Mouse (Mus musculus): ENCODE data around the gene Rngtt. TPM values are rescaled to one million over a fixed set of nuclear protein-coding genes. Genes with fewer than 3 reads are reported as not detected.
A peak's percentile ranks its signal among the peaks of the same experiment; 100 is the strongest.
"Not testable (repeated sequence)": the region's sequence is repeated elsewhere in the genome, so short reads cannot be mapped to it uniquely, and the experiment has no call there.

Gene Rngtt
- polyA plus RNA-seq, 1 experiment = 6.3 TPM

DNA sequence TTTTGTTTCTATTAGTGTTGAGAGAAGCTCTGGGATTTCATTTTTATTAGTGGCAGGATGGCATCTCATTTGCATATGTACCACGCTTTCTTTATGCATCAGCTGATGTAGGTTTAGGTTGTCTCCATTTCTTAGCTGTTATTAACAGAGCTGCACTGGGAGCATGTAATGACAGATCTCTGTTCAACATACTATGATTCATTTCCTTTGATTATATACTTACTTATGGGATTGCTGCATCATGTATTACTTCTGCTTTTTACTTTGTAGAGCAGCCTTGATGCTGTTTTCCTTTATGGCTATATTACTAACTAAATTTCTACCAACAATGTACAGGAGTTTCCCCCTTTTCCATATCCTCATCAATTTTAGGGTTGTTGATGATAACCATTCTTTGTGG, 109.5 kb downstream of the Rngtt start:
- no peaks in the 10 kb centered on the region for H3K27me3 ChIP-seq (replicated peaks)
- H3K4me3 ChIP-seq (replicated peaks) = no peak overlapping the region
- TF ChIP-seq GATA1 (IDR thresholded peaks at IDR 0.05; ENCODE audit: borderline replicate concordance, low read length) = no peak
- TF ChIP-seq FLI1 (IDR thresholded peaks at IDR 0.05; ENCODE audit: low read length) = no peak
- H3K9me3 ChIP-seq = no peaks in the 10 kb centered on the region
- peaks cover 21% of the 10 kb centered on the region for H3K4me1 ChIP-seq
- peaks cover 35% of the 10 kb centered on the region for H3K36me3 ChIP-seq (replicated peaks; ENCODE audit: low read length)

DNA sequence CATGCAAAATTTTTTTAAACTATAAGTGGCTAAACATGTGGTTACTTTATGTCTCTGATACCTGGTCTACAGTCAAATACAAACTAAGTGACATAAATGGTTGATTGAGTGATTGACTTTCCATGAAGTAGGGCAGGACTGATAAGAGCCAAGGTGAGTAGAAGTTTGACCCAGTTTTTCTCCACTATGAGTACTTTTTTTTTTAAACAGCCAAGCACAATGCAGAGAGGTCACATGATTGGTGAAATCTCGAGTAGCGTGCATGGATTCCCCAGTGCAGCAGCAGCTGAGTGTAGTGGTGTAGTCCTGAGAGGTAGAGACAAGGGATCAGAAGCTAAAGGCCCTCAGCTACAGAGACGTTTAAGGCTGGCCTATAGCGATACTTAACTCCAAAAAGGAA, 118.7 kb downstream of the Rngtt start:
- TF ChIP-seq GATA1 (IDR thresholded peaks at IDR 0.05; ENCODE audit: borderline replicate concordance, low read length) = no peak
- Histone ChIP-seq H3K27me3 (replicated peaks) (no peaks in the 10 kb centered on the region), H3K4me3 (replicated peaks) (no peak overlapping the region), H3K4me1 (peaks cover 13% of the 10 kb centered on the region), H3K36me3 (replicated peaks; ENCODE audit: low read length) (peaks cover 37% of the 10 kb centered on the region), H3K9me3 (no peaks in the 10 kb centered on the region)

DNA sequence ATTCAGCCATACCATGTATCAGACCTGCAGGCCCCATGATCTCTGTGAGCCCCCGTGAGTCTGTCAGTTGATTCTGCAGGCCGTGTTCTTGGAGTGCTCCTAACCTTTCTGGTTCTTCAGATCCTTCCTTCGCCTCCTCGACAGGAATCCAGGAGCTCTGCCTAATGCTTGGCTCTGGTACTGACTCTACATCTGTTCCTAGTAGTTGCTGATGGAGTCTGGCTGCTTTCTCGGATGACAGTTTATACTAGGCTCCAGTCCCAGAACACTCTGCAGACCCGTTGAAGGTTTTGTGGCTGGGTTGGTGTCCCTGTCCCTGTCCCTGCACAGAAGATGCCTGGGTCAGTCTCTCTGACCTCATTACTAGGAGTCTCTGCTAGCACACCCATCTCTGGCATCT, 131.8 kb downstream of the Rngtt start:
- no peaks in the 10 kb centered on the region for H3K27me3 ChIP-seq (replicated peaks)
- H3K36me3 ChIP-seq (replicated peaks; ENCODE audit: low read length) = peaks cover 33% of the 10 kb centered on the region
- H3K9me3 ChIP-seq = no peaks in the 10 kb centered on the region
- TF ChIP-seq FLI1 (IDR thresholded peaks at IDR 0.05; ENCODE audit: low read length) = no peak
- H3K4me1 ChIP-seq = peaks cover 39% of the 10 kb centered on the region
- H3K4me3 ChIP-seq (replicated peaks) = no peak overlapping the region

DNA sequence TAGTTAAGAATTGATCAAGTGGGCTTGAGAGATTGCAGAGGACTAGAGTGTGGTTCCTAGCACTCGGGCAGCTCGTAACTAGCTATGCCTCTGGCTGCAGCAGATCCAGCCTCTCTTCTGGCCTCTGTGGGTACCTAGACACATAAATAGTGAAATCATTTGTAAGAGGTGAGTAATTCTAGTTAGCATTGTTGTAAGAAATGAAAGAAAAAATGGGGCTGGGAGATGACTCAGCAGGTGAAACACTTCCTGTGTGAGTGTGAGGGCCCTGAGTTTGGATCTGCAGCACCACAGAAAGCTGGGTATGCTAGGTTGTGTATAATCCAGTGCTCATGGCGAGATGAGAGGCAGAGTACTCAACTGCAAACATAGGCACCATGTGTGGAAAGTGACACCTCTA, 136.2 kb downstream of the Rngtt start:
- H3K4me3 ChIP-seq (replicated peaks) = peak overlapping the region; percentile 83
- TF ChIP-seq GATA1 (IDR thresholded peaks at IDR 0.05; ENCODE audit: borderline replicate concordance, low read length) (no peak), FLI1 (IDR thresholded peaks at IDR 0.05; ENCODE audit: low read length) (no peak)

DNA sequence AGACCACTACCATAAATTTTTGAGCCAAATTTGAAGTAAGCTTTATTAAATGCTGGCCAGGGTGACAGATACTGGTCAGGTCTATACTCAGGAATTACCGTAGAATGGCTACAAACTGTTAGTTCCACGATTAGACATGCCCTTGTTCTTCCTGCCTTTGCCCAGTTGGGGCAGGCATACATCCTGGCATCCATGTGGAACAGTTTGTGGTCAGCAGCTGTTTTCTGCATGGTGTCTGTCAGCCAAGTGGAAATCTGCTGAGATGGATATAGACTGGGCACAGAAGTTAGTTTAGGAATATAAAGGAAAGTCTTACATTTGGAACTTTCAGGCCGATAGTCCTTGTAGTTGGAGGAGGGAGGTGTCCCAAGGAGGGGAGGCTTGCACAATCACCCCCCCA, 136.8 kb downstream of the Rngtt start:
- Histone ChIP-seq H3K9me3 (no peaks in the 10 kb centered on the region), H3K27me3 (replicated peaks) (no peaks in the 10 kb centered on the region), H3K36me3 (replicated peaks; ENCODE audit: low read length) (peaks cover 52% of the 10 kb centered on the region), H3K4me3 (replicated peaks) (peak overlapping the region; percentile 47), H3K4me1 (peaks cover 53% of the 10 kb centered on the region)
- TF ChIP-seq FLI1 (IDR thresholded peaks at IDR 0.05; ENCODE audit: low read length) (no peak), GATA1 (IDR thresholded peaks at IDR 0.05; ENCODE audit: borderline replicate concordance, low read length) (no peak)

More for the DNA sequence above, 136.2 kb downstream of the Rngtt start:
- Histone ChIP-seq H3K4me1 (peaks cover 54% of the 10 kb centered on the region), H3K36me3 (replicated peaks; ENCODE audit: low read length) (peaks cover 51% of the 10 kb centered on the region), H3K9me3 (no peaks in the 10 kb centered on the region), H3K27me3 (replicated peaks) (no peaks in the 10 kb centered on the region)

DNA sequence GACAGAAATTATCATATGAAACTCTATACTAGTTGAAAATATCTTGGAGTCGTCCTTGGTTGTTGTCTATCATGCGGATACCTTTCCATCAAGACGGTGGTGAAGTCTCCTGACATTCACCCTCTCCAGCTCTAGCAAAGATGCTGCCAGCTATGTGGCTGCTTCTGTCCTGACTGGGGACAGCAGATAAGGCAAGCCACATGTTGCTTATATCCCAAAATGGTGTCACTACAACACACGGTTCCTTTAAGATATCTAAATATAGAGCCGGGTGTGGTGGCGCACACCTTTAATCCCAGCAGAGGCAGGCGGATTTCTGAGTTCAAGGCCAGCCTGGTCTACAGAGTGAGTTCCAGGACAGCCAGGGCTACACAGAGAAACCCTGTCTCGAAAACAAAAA, 140.2 kb downstream of the Rngtt start:
- not testable (repeated sequence) for H3K27me3 ChIP-seq (replicated peaks); H3K9me3 ChIP-seq; H3K4me3 ChIP-seq (replicated peaks)
- Histone ChIP-seq H3K4me1 (peaks cover 42% of the 10 kb centered on the region), H3K36me3 (replicated peaks; ENCODE audit: low read length) (peaks cover 50% of the 10 kb centered on the region)

DNA sequence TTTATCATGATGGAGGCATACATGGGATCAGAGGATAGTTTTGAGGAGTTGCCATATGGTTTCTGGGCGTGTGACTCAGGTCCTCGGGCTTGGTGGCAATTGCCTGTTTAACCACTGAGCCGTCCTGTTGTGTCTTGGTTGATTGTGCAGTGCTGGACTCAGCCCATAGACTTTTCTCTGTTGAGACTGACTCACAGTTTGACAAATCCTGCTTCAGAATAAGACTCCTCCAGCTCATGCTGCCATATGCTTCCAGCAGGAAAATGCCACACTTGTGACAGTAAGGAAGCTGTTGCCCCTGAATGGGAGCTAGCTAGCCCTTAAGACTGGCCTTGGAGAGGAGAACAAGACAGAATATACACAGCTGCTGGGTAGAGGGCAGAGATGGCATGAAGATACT, 149.7 kb downstream of the Rngtt start:
- TF ChIP-seq GATA1 (IDR thresholded peaks at IDR 0.05; ENCODE audit: borderline replicate concordance, low read length) = no peak
- no peak for TF ChIP-seq FLI1 (IDR thresholded peaks at IDR 0.05; ENCODE audit: low read length)

DNA sequence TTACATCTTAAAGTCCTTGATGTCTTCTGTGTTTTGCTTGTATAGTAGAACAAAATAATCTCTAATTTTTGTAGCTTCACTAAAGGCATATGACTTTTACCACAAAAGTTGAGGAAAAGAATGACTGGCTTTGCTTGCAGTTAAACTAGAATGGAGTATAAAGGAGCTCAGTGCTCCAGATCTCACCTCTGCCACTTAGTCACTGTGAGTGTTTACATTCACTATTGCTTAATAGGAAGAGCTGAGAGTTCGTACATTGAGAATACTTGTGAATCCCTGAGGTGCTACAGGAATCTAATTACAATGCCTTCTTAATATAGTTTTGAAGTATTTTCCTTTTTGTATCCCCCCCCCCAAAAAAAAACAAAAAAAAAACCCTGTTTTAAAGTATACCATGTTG, 154.3 kb downstream of the Rngtt start:
- H3K4me1 ChIP-seq = peaks cover 52% of the 10 kb centered on the region
- TF ChIP-seq FLI1 (IDR thresholded peaks at IDR 0.05; ENCODE audit: low read length) (no peak), GATA1 (IDR thresholded peaks at IDR 0.05; ENCODE audit: borderline replicate concordance, low read length) (no peak)

More for the DNA sequence above, 149.7 kb downstream of the Rngtt start:
- no peaks in the 10 kb centered on the region for H3K27me3 ChIP-seq (replicated peaks)
- peaks cover 32% of the 10 kb centered on the region for H3K4me1 ChIP-seq
- H3K9me3 ChIP-seq = no peaks in the 10 kb centered on the region
- H3K4me3 ChIP-seq (replicated peaks) = no peak overlapping the region
- H3K36me3 ChIP-seq (replicated peaks; ENCODE audit: low read length) = peaks cover 55% of the 10 kb centered on the region

DNA sequence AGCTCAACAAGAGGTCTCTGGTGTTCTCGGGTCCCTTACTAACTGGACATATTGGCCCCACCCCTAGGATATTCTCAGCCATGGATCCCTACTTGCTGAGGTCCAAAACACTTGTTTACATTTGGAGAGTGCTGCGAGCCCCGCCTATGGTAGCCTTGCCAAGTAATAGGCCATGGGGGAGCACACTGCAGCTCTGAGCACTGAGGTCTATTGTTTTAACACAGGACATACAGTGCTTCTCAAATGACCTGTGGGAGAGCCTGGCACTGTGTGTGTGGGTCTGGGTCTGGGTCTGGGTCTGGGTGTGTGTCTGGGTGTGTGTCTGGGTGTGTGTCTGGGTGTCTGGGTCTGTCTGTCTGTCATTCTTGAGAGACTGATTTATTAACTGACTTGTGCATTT, 155.8 kb downstream of the Rngtt start:
- Histone ChIP-seq H3K4me3 (replicated peaks) (no peak overlapping the region), H3K4me1 (peaks cover 53% of the 10 kb centered on the region)
- TF ChIP-seq FLI1 (IDR thresholded peaks at IDR 0.05; ENCODE audit: low read length) = no peak
- TF ChIP-seq GATA1 (IDR thresholded peaks at IDR 0.05; ENCODE audit: borderline replicate concordance, low read length) = no peak

More for the DNA sequence above, 154.3 kb downstream of the Rngtt start:
- Histone ChIP-seq H3K27me3 (replicated peaks) (no peaks in the 10 kb centered on the region), H3K36me3 (replicated peaks; ENCODE audit: low read length) (peaks cover 45% of the 10 kb centered on the region), H3K9me3 (no peaks in the 10 kb centered on the region), H3K4me3 (replicated peaks) (no peak overlapping the region)

DNA sequence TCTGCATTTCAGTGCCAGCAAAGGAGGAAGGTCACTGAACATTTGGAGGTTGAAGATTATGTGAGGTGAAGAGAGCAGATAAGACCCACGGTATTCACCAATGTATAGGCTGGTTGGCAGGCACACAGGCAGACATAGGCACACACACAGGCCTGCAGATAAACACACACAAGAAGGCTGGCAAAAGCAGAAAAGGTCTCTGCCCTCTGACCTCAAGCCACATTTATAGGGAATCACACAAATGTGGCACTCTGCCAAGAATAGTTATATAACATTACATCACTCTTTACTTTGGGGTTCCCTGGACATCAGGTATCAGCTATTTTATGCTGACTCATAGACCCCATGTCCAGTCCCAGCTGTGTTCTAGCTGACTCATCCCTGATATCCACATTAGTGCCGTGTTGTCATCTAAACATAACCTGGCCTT, 156.9 kb downstream of the Rngtt start:
- Histone ChIP-seq H3K4me1 (peaks cover 49% of the 10 kb centered on the region), H3K36me3 (replicated peaks; ENCODE audit: low read length) (peaks cover 30% of the 10 kb centered on the region), H3K4me3 (replicated peaks) (peak overlapping the region; percentile 38), H3K27me3 (replicated peaks) (no peaks in the 10 kb centered on the region), H3K9me3 (no peaks in the 10 kb centered on the region)
- no peak for TF ChIP-seq GATA1 (IDR thresholded peaks at IDR 0.05; ENCODE audit: borderline replicate concordance, low read length)
- no peak for TF ChIP-seq FLI1 (IDR thresholded peaks at IDR 0.05; ENCODE audit: low read length)

More for the DNA sequence above, 155.8 kb downstream of the Rngtt start:
- Histone ChIP-seq H3K27me3 (replicated peaks) (no peaks in the 10 kb centered on the region), H3K9me3 (no peaks in the 10 kb centered on the region), H3K36me3 (replicated peaks; ENCODE audit: low read length) (peaks cover 36% of the 10 kb centered on the region)

DNA sequence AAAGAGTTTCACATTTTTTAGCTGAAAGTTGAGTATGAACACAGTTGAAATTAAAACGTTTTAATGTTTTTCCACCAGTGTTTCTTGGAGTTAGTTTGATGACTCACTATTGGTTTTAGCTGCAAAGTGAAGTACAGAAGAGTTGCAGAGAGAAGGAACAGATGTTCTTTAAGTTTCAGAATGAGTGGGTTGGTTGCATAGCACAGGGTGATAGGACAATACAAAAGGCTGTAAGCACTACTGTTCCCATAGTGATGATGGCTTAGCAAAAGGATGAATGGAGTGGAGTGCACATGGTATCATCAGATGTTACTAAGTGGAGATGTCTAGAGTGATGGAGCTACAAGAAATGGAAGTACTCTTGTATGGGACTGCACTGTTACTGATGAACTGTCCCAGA, 157.5 kb downstream of the Rngtt start:
- Histone ChIP-seq H3K9me3 (no peaks in the 10 kb centered on the region), H3K4me3 (replicated peaks) (no peak overlapping the region), H3K36me3 (replicated peaks; ENCODE audit: low read length) (peaks cover 28% of the 10 kb centered on the region), H3K4me1 (peaks cover 49% of the 10 kb centered on the region), H3K27me3 (replicated peaks) (no peaks in the 10 kb centered on the region)
- TF ChIP-seq FLI1 (IDR thresholded peaks at IDR 0.05; ENCODE audit: low read length) (no peak), GATA1 (IDR thresholded peaks at IDR 0.05; ENCODE audit: borderline replicate concordance, low read length) (no peak)
